Mouse (Mus musculus): ENCODE data around the gene Sec11a. TPM values are rescaled to one million over a fixed set of nuclear protein-coding genes. Genes with fewer than 3 reads are reported as not detected.
"Not testable (repeated sequence)": the region's sequence is repeated elsewhere in the genome, so short reads cannot be mapped to it uniquely, and the experiment has no call there.

The Sec11a gene
- polyA plus RNA-seq, 1 experiment from 2014 or later, result 152 TPM

DNA sequence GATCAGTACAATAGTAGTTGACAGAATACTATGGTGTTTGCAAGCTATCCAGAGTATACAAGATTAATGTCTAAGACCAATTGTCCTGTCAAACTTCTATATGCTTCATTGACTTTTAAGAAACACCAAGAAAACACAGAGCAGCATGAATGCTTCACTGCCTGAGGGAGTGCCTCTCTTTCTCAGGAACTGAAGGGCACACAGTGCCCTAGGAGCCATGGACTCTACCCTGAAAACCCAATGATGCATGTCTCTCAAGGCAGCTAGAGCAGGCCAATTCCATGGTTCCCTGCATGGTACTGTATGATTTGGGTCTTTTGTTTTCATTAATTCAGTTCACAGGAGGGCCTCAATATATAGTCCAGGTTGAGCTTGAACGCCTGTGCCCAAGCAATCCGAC is 6.7 kb upstream of the Sec11a start:
- no peaks in the 10 kb centered on the region for H3K4me1 ChIP-seq (replicated peaks)
- no peaks in the 10 kb centered on the region for H3K36me3 ChIP-seq
- no peak for ATAC-seq (ENCODE audit: insufficient number of reproducible peaks, low FRiP score)
- H3K27me3 ChIP-seq (replicated peaks), result no peaks in the 10 kb centered on the region; the same call in 1 of the 2 replicates
- H3K9me3 ChIP-seq (replicated peaks), result no peaks in the 10 kb centered on the region
- no peak overlapping the region for H3K4me2 ChIP-seq
- 78% methylated on average over 2 of the region's 2 CpGs for WGBS
- no peak overlapping the region for H3K4me3 ChIP-seq
- no peak overlapping the region for H3K9ac ChIP-seq
- no peak overlapping the region for H3K27ac ChIP-seq (ENCODE audit: poor library complexity, severe bottlenecking)

DNA sequence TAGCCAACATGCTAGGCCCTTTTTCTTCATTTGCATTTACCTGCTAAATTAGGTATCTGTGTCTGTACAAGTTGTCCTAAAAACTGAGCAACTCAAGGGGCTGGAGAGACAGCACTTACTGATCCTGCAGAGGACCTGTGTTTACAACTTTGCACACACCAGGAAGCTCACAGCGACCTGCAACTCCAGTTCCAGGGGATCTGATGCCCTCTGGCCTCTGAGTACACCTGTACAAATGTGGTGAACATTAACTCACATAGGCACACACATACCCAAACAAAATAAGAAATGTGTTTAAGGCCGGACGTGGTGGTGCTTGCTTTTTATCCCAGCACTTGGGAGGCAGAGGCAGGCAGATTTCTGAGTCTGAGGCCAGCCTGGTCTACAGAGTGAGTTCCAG is 4.6 kb upstream of the Sec11a start:
- Histone ChIP-seq H3K4me2 (no peak overlapping the region), H3K9me3 (replicated peaks) (no peaks in the 10 kb centered on the region), H3K36me3 (no peaks in the 10 kb centered on the region), H3K27ac (ENCODE audit: poor library complexity, severe bottlenecking) (no peak overlapping the region), H3K4me3 (no peak overlapping the region), H3K9ac (no peak overlapping the region), H3K27me3 (replicated peaks) (no peaks in the 10 kb centered on the region; the same call in 1 of the 2 replicates), H3K4me1 (replicated peaks) (no peaks in the 10 kb centered on the region)
- ATAC-seq (ENCODE audit: insufficient number of reproducible peaks, low FRiP score), result no peak
- 60% methylated on average over 3 of the region's 3 CpGs for WGBS

DNA sequence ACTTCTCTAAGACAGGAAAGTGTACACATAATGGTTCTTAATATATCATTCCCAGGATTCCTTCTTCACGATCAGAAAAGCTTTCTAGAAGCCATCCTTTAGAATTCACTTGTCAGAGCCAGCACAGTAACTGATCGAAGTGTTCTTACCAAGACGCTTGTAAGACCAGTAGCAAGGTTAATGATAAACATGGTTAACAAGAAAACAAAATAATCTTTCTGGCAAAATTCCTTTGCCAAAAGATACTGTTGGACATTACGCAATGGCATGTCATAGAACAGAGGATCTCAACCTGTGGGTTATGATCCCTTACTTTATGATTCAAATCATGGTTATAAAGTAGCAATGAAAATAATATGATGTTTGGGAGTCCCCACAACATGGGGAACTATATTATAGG is 3.9 kb upstream of the Sec11a start:
- no peaks in the 10 kb centered on the region for H3K36me3 ChIP-seq
- no peak overlapping the region for H3K27ac ChIP-seq (ENCODE audit: poor library complexity, severe bottlenecking)
- no peaks in the 10 kb centered on the region; the same call in 1 of the 2 replicates for H3K27me3 ChIP-seq (replicated peaks)
- 80% methylated on average over 4 of the region's 4 CpGs for WGBS
- no peak overlapping the region for H3K4me3 ChIP-seq
- H3K9ac ChIP-seq, result no peak overlapping the region
- no peak overlapping the region for H3K4me2 ChIP-seq
- peaks cover 4% of the 10 kb centered on the region for H3K4me1 ChIP-seq (replicated peaks)
- no peak for ATAC-seq (ENCODE audit: insufficient number of reproducible peaks, low FRiP score)
- no peaks in the 10 kb centered on the region for H3K9me3 ChIP-seq (replicated peaks)

DNA sequence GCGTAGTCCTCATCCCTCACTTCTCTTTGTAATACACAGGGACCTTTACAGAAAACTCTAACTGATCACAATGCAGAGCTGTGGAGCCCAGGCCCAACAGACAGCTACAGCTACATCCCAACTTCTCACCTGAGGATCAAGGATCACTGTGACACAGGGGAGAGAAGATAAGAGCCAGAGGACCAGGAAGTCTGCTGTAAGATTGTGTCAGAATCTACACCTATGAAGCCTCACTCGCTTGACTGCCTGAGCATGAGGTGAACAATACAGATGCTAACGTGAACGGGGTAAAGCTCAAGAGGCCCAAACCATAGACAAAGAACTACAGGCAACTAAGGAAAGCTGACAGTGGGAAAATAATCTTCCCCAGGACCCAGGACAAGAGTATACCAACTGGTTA is 7.8 kb downstream of the Sec11a start:
- no peak overlapping the region for H3K4me3 ChIP-seq
- H3K9ac ChIP-seq, result no peak overlapping the region
- H3K36me3 ChIP-seq, result peaks cover 19% of the 10 kb centered on the region
- H3K9me3 ChIP-seq (replicated peaks), result no peaks in the 10 kb centered on the region
- no peak for ATAC-seq (ENCODE audit: insufficient number of reproducible peaks, low FRiP score)
- no peaks in the 10 kb centered on the region for H3K27me3 ChIP-seq (replicated peaks)
- H3K4me2 ChIP-seq, result no peak overlapping the region
- H3K27ac ChIP-seq (ENCODE audit: poor library complexity, severe bottlenecking), result no peak overlapping the region
- 89% methylated on average over 4 of the region's 4 CpGs for WGBS
- peaks cover 18% of the 10 kb centered on the region; the same call in 1 of the 2 replicates for H3K4me1 ChIP-seq (replicated peaks)

DNA sequence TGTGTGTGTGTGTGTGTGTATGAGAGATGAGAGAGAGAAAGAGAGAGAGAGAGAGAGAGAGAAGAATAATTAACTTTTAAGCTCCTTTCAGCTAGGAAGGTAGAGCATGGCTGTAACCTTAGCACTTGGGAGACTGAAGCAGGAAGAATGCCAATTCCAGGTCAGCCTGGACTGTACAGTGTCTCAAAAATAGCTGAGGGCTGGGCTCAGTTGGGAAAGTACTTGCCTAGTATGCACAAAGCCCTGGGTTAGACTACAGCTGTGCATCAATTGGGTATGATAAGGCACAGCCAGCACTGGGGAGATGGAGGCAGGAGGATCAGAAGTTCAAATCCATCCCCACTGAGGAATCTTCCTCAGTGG is 10.3 kb downstream of the Sec11a start:
- peaks cover 15% of the 10 kb centered on the region; the same call in 1 of the 2 replicates for H3K4me1 ChIP-seq (replicated peaks)
- not testable (repeated sequence) for H3K27me3 ChIP-seq (replicated peaks); H3K9me3 ChIP-seq (replicated peaks); H3K4me3 ChIP-seq; H3K4me2 ChIP-seq; H3K27ac ChIP-seq (ENCODE audit: poor library complexity, severe bottlenecking); ATAC-seq (ENCODE audit: insufficient number of reproducible peaks, low FRiP score); H3K9ac ChIP-seq
- peaks cover 26% of the 10 kb centered on the region for H3K36me3 ChIP-seq

DNA sequence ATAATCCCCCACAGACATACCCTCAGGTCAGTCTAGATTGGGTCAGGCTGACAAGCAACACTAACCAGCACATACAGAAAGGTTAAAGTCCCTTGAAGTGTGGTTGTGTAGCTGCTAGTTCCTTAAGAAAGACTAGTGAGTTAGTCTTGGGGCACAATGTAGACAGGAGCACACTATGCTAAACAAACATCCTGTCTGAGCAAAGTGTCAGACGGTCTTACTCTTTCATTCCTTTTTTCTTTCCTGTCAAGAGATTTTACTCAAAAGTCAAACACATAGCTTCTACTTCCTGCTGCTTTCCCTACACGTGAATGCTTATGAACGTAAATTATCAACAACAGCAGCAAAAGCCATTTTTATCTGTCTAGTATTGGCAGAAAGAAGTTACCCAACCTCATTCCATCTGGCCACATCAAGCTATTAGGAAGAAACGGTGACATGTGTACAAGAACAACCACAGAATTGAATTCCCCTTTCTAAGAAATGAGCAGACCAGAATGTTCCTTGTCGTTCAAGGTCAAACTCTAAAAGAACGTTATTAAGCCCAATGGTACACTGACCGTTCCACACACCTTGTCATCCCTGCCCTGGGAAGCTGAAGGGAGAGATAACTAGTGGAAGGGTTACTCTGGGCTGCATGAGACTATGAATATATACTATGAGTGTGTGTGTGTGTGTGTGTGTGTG is 10.8 kb downstream of the Sec11a start:
- not testable (repeated sequence) for H3K4me3 ChIP-seq; H3K27ac ChIP-seq (ENCODE audit: poor library complexity, severe bottlenecking); H3K9me3 ChIP-seq (replicated peaks); ATAC-seq (ENCODE audit: insufficient number of reproducible peaks, low FRiP score); H3K9ac ChIP-seq; H3K27me3 ChIP-seq (replicated peaks); H3K4me2 ChIP-seq
- Histone ChIP-seq H3K36me3 (peaks cover 27% of the 10 kb centered on the region), H3K4me1 (replicated peaks) (peaks cover 15% of the 10 kb centered on the region; the same call in 1 of the 2 replicates)
- 61% methylated on average over 7 of the region's 7 CpGs for WGBS

DNA sequence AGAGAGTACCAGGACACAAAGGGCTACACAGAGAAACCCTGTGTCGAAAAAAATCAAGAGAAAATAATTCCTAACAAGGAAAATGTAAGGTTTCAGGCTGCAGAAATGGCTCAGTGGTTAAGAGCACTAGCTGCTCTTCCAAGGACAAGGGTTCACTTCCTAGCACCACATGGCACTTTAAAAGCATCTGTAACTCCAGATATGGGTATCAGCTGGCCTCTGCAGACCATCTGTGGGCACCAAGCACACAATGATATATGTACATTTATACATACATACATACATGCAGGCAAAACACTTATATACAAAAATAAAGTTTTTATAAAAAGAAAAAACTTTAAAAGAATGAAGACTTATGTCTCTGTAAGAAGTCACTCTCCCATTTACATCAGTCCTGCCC is 11.7 kb downstream of the Sec11a start:
- Histone ChIP-seq H3K4me2 (no peak overlapping the region), H3K9me3 (replicated peaks) (no peaks in the 10 kb centered on the region), H3K4me1 (replicated peaks) (peaks cover 15% of the 10 kb centered on the region; the same call in 1 of the 2 replicates), H3K4me3 (no peak overlapping the region), H3K27ac (ENCODE audit: poor library complexity, severe bottlenecking) (no peak overlapping the region), H3K36me3 (peaks cover 28% of the 10 kb centered on the region), H3K27me3 (replicated peaks) (no peaks in the 10 kb centered on the region), H3K9ac (no peak overlapping the region)
- ATAC-seq (ENCODE audit: insufficient number of reproducible peaks, low FRiP score), result no peak
- 100% methylated on average over 1 of the region's 1 CpGs for WGBS

DNA sequence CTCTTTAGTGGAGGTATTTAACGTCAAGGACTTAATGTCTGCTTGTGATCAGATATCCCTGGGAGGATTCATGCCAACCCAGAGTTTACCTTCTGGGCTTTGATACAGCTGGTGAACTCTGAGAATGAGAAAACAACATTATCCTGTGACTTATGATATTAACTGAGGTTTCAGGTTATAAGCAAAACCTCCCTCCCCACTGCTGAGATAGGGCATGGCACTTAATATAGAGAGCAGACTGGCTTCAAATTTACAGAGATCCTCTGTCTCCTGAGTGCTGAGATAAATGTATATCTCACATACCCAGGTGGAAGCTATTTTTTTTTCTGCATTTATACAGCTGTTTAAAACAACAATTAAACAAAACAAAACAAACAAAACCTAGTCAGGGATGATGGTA is 14.8 kb downstream of the Sec11a start:
- no peak overlapping the region for H3K9ac ChIP-seq
- WGBS, result 86% methylated on average over 1 of the region's 1 CpGs
- no peak for ATAC-seq (ENCODE audit: insufficient number of reproducible peaks, low FRiP score)
- peaks cover 13% of the 10 kb centered on the region; the same call in 1 of the 2 replicates for H3K4me1 ChIP-seq (replicated peaks)
- H3K4me3 ChIP-seq, result no peak overlapping the region
- H3K36me3 ChIP-seq, result peaks cover 25% of the 10 kb centered on the region
- no peaks in the 10 kb centered on the region for H3K9me3 ChIP-seq (replicated peaks)
- H3K4me2 ChIP-seq, result no peak overlapping the region
- no peak overlapping the region for H3K27ac ChIP-seq (ENCODE audit: poor library complexity, severe bottlenecking)
- no peaks in the 10 kb centered on the region for H3K27me3 ChIP-seq (replicated peaks)

DNA sequence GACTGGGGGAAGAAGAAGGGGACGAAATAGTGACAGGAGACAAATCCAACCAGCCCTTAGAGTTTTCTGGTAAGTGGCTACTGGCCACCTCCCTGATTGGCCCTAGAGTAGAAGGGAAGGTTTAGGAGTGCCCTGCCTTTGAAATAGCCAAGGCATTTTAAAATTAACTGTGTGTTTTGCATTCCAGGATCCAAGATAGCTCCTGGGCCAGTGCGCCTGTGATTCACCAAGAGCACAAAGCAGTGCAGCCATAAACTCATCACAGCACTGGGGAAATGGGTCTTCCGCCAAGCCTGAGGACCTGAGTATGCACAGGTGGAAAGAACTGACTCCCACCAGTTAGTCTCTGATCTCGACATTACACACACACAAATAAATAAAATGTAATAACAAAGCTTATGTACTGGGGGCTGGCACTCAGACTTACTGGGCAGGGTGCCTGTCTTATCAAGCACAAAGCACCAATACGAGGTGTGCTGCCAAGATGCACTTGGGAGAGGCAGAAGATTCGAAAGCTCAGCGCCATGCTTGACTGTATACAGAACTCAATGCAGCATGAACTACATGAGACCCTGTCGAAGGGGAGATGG is 15.9 kb downstream of the Sec11a start:
- Histone ChIP-seq H3K4me3 (no peak overlapping the region), H3K27me3 (replicated peaks) (no peaks in the 10 kb centered on the region), H3K9ac (no peak overlapping the region), H3K9me3 (replicated peaks) (no peaks in the 10 kb centered on the region), H3K27ac (ENCODE audit: poor library complexity, severe bottlenecking) (no peak overlapping the region), H3K4me1 (replicated peaks) (peaks cover 7% of the 10 kb centered on the region; the same call in 1 of the 2 replicates), H3K4me2 (no peak overlapping the region), H3K36me3 (peaks cover 32% of the 10 kb centered on the region)
- ATAC-seq (ENCODE audit: insufficient number of reproducible peaks, low FRiP score), result no peak
- 88% methylated on average over 8 of the region's 8 CpGs for WGBS

DNA sequence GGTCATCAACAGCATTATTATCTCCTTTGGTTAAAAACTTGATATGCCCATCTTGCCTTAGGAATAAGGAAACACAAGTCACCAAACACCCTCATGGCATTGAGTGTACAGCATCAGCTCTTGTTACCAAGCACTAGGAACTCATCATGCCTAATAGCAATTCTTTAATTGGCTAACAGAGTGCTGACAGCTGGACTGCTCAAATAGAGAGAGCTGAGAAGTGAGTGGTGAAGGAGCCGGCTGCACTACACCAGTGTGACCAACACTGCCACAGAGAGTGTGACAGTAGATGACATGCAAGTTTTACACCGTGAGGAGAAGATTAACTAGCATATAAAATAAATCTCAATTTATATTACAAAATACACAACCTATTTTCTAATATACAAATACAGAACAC is 24.4 kb downstream of the Sec11a start:
- no peak for ATAC-seq (ENCODE audit: insufficient number of reproducible peaks, low FRiP score)
- H3K27me3 ChIP-seq (replicated peaks), result peaks cover 8% of the 10 kb centered on the region; the same call in 1 of the 2 replicates
- H3K4me1 ChIP-seq (replicated peaks), result 0 out of 2 replicates have a peak, but pooled peaks cover 4% of the 10 kb centered on the region
- H3K4me2 ChIP-seq, result no peak overlapping the region
- H3K27ac ChIP-seq (ENCODE audit: poor library complexity, severe bottlenecking), result no peak overlapping the region
- no peak overlapping the region for H3K4me3 ChIP-seq
- H3K9ac ChIP-seq, result no peak overlapping the region
- H3K9me3 ChIP-seq (replicated peaks), result no peaks in the 10 kb centered on the region
- WGBS, result 49% methylated on average over 2 of the region's 2 CpGs
- H3K36me3 ChIP-seq, result peaks cover 48% of the 10 kb centered on the region

DNA sequence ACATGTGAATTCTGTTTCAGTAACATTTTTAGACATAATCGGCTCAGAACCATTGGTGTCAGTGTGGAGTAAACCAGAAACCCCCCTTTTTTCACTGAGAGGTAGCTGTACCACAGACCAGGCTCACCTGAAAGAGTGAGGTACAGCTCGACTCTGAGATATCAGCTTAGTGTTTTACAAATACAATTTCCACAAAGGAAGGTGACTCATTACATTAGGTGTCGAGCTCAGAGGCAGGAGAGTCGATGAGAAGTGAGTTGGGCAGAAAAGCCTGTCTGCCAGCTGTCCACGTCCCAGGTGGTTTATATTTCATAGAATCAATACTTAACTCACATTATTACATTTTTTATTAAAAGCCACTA is 28.0 kb downstream of the Sec11a start:
- Histone ChIP-seq H3K36me3 (peaks cover 47% of the 10 kb centered on the region), H3K27ac (ENCODE audit: poor library complexity, severe bottlenecking) (no peak overlapping the region)
- ATAC-seq (ENCODE audit: insufficient number of reproducible peaks, low FRiP score), result no peak

More for the DNA sequence above, 28.0 kb downstream of the Sec11a start:
- H3K9ac ChIP-seq, result no peak overlapping the region
- H3K27me3 ChIP-seq (replicated peaks), result peaks cover 8% of the 10 kb centered on the region; the same call in 1 of the 2 replicates
- no peak overlapping the region for H3K4me3 ChIP-seq
- H3K9me3 ChIP-seq (replicated peaks), result no peaks in the 10 kb centered on the region
- 0 out of 2 replicates have a peak, but pooled peaks cover 5% of the 10 kb centered on the region for H3K4me1 ChIP-seq (replicated peaks)
- 82% methylated on average over 5 of the region's 5 CpGs for WGBS
- H3K4me2 ChIP-seq, result no peak overlapping the region
